Mouse (Mus musculus) CH12.LX (cell line): Measurements from ENCODE around the gene Frmd4a.

Experiments used
- CTCF ChIP-seq, 2 experiments: IDR thresholded peaks in 1 of 2; conservative IDR thresholded peaks in 1 of 2; 2 replicates each; pipeline ENCODE4 v1.5.1; 2011 to 2012; ENCODE audit warnings: low read depth in 2 of 2, low read length in 2 of 2, improper control_type of control experiment in 1 of 2, inconsistent platforms in 1 of 2, mild to moderate bottlenecking in 1 of 2, moderate library complexity in 1 of 2
- EP300 ChIP-seq: IDR thresholded peaks from 2 replicates; pipeline ENCODE4 v1.6.1; 2011; ENCODE audit warnings: low read length, improper control_type of control experiment
- GABPA ChIP-seq: IDR thresholded peaks from 2 replicates; pipeline ENCODE4 v1.6.1; 2012; ENCODE audit warnings: low read depth, low read length, improper control_type of control experiment, inconsistent platforms; ENCODE audit not compliant: insufficient replicate concordance
- HCFC1 ChIP-seq: IDR thresholded peaks from 2 replicates; pipeline ENCODE4 v1.6.1; 2012; ENCODE audit warnings: low read depth, mild to moderate bottlenecking, inconsistent platforms, low read length, improper control_type of control experiment
- POLR2A ChIP-seq: IDR thresholded peaks from 2 replicates; pipeline ENCODE4 v1.6.1; 2011; ENCODE audit warnings: low read depth, mild to moderate bottlenecking, improper control_type of control experiment, low read length
- POLR2AphosphoS2 ChIP-seq: IDR thresholded peaks from 2 replicates; pipeline ENCODE4 v1.6.1; 2011; ENCODE audit warnings: low read depth, low read length, improper control_type of control experiment
- RAD21 ChIP-seq: IDR thresholded peaks from 2 replicates; pipeline ENCODE4 v1.6.1; 2011; ENCODE audit warnings: low read depth, mild to moderate bottlenecking, low read length, improper control_type of control experiment, moderate library complexity
- ZKSCAN1 ChIP-seq: IDR thresholded peaks from 2 replicates; pipeline ENCODE4 v1.6.1; 2012; ENCODE audit warnings: low read depth, inconsistent platforms, low read length, improper control_type of control experiment, borderline replicate concordance
- ZNF384 ChIP-seq: IDR thresholded peaks from 2 replicates; pipeline ENCODE4 v1.6.1; 2012; ENCODE audit warnings: low read depth, low read length, improper control_type of control experiment, inconsistent platforms

- TF ChIP-seq HCFC1: no peak
- TF ChIP-seq GABPA: no peak
- TF ChIP-seq ZNF384: no peak
- TF ChIP-seq ZKSCAN1: no peak
- no peak for TF ChIP-seq EP300
- no peak for TF ChIP-seq CTCF (conservative IDR thresholded peaks at IDR 0.05 in 1 of 2, IDR thresholded peaks at IDR 0.05 in 1 of 2; ENCODE audit: low read depth in 2 of 2, low read length in 2 of 2)
- no peak for TF ChIP-seq POLR2AphosphoS2
- no peak for TF ChIP-seq POLR2A
- no peak for TF ChIP-seq RAD21
Measured at GRCm38 (mm10) chr2:4326241-4327010, 308.9 kb downstream of the Frmd4a start.
